Mouse (Mus musculus) liver, embryonic 11.5 days (tissue): ENCODE results near the gene Fgf12. TPM values are rescaled to one million over a fixed set of nuclear protein-coding genes. Genes with fewer than 3 reads are reported as not detected.

ENCODE experiments used
- ATAC-seq: fragments of 200-750 bp; cut with Nextera tagmentation; replicated peaks from 2 replicates; pipeline ENCODE4 v1.8.0; 2017; ENCODE audit warnings: moderate number of reproducible peaks, mild to moderate bottlenecking, moderate TSS enrichment, moderate library complexity; ENCODE audit not compliant: low FRiP score
- DNase-seq: peaks from one replicate; pipeline ENCODE4 v3.0.0-alpha.2; 2017; ENCODE audit warnings: low spot score
- H3K27ac ChIP-seq: fragments of 300-500 bp; sonication (generic); 2 replicates; pipeline ENCODE4 v1.5.1; 2014; ENCODE audit warnings: mild to moderate bottlenecking, low read depth, low read length, control low read depth
- H3K27me3 ChIP-seq: fragments of 300-500 bp; sonication (generic); replicated peaks from 2 replicates; pipeline ENCODE4 v1.6.1; 2014; ENCODE audit warnings: low read length, mixed read lengths; ENCODE audit not compliant: control insufficient read depth, insufficient read depth
- H3K36me3 ChIP-seq: fragments of 300-500 bp; sonication (generic); 2 replicates; pipeline ENCODE4 v1.6.1; 2014; ENCODE audit warnings: mild to moderate bottlenecking, low read length, moderate library complexity, mixed read lengths; ENCODE audit not compliant: control insufficient read depth, insufficient read depth
- H3K4me1 ChIP-seq: fragments of 300-500 bp; sonication (generic); replicated peaks from 2 replicates; pipeline ENCODE4 v1.6.1; 2014; ENCODE audit warnings: low read length, mixed read lengths; ENCODE audit not compliant: control insufficient read depth, insufficient read depth
- H3K4me2 ChIP-seq: fragments of 300-500 bp; sonication (generic); 2 replicates; pipeline ENCODE4 v1.6.1; 2014; ENCODE audit warnings: mild to moderate bottlenecking, control low read depth, moderate library complexity
- H3K4me3 ChIP-seq: fragments of 300-500 bp; sonication (generic); 2 replicates; pipeline ENCODE4 v1.5.1; 2014; ENCODE audit warnings: low read depth, low read length, control low read depth
- H3K9ac ChIP-seq: fragments of 300-500 bp; sonication (generic); 2 replicates; pipeline ENCODE4 v1.6.1; 2014; ENCODE audit warnings: low read depth, low read length, control low read depth
- H3K9me3 ChIP-seq: fragments of 300-500 bp; sonication (generic); 2 replicates; pipeline ENCODE4 v1.6.1; 2016; ENCODE audit warnings: low read length, inconsistent platforms, mixed read lengths; ENCODE audit not compliant: control insufficient read depth
- WGBS: fragments of 180-500 bp; shearing (Covaris S2); extraction: QIAGEN DNeasy Blood & Tissue Kit; methylation state at CpG from one replicate; pipeline ENCODE4 v1.1.7; 2014; 5-methylcytosine and 5-hydroxymethylcytosine counted together
- polyA plus RNA-seq: library from polyadenylated mRNA; unstranded; fragments of >200 nt; fragmentation: Nextera tagmentation; extraction: Ambion mirVana; gene quantifications from 2 replicates; pipeline ENCODE4 v1.2.1, GENCODE M21; 2014

The Fgf12 gene
- polyA plus RNA-seq, 1 experiment from 2014 or later: 1.3 TPM

- no peak overlapping the region for H3K27ac ChIP-seq
- WGBS: 84% methylated on average over 2 of the region's 2 CpGs
- H3K36me3 ChIP-seq: no peaks in the 10 kb centered on the region
- no peaks in the 10 kb centered on the region for H3K9me3 ChIP-seq
- H3K9ac ChIP-seq: no peak overlapping the region
- ATAC-seq (no peak), DNase-seq (no peak)
- no peak overlapping the region for H3K4me3 ChIP-seq
- H3K4me2 ChIP-seq: no peak overlapping the region
- no peaks in the 10 kb centered on the region for H3K4me1 ChIP-seq
- no peaks in the 10 kb centered on the region for H3K27me3 ChIP-seq
Observed at GRCm38 (mm10) chr16:28374790-28375189, 378.1 kb downstream of the Fgf12 start.

- ATAC-seq (no peak), DNase-seq (no peak)
- Histone ChIP-seq H3K9me3 (no peaks in the 10 kb centered on the region), H3K9ac (no peak overlapping the region), H3K4me1 (no peaks in the 10 kb centered on the region), H3K27me3 (no peaks in the 10 kb centered on the region), H3K4me2 (no peak overlapping the region), H3K4me3 (no peak overlapping the region), H3K27ac (no peak overlapping the region), H3K36me3 (no peaks in the 10 kb centered on the region)
Observed at GRCm38 (mm10) chr16:28373311-28373710, 379.6 kb downstream of the Fgf12 start.

- Histone ChIP-seq H3K27ac (no peak overlapping the region), H3K9me3 (no peaks in the 10 kb centered on the region), H3K4me2 (no peak overlapping the region), H3K36me3 (no peaks in the 10 kb centered on the region), H3K4me1 (no peaks in the 10 kb centered on the region), H3K9ac (no peak overlapping the region), H3K4me3 (no peak overlapping the region), H3K27me3 (no peaks in the 10 kb centered on the region)
- 74% methylated on average over 2 of the region's 2 CpGs for WGBS
- DNase-seq (no peak), ATAC-seq (no peak)
Observed at GRCm38 (mm10) chr16:28350624-28351023, 402.2 kb downstream of the Fgf12 start.

GRCm38 (mm10) chr16:28345323-28345722 is 407.5 kb downstream of the Fgf12 start:
- Histone ChIP-seq H3K4me3 (no peak overlapping the region), H3K36me3 (no peaks in the 10 kb centered on the region), H3K4me2 (no peak overlapping the region), H3K9ac (no peak overlapping the region), H3K27ac (no peak overlapping the region), H3K9me3 (no peaks in the 10 kb centered on the region), H3K27me3 (no peaks in the 10 kb centered on the region), H3K4me1 (no peaks in the 10 kb centered on the region)
- DNase-seq: no peak
- 65% methylated on average over 6 of the region's 6 CpGs for WGBS
- no peak for ATAC-seq

GRCm38 (mm10) chr16:28337930-28338329 is 414.9 kb downstream of the Fgf12 start:
- WGBS: 86% methylated on average over 1 of the region's 1 CpGs

GRCm38 (mm10) chr16:28336700-28337099 is 416.2 kb downstream of the Fgf12 start:
- H3K27ac ChIP-seq: no peak overlapping the region
- no peaks in the 10 kb centered on the region for H3K27me3 ChIP-seq
- WGBS: 54% methylated on average over 1 of the region's 1 CpGs
- H3K36me3 ChIP-seq: no peaks in the 10 kb centered on the region
- H3K9me3 ChIP-seq: no peaks in the 10 kb centered on the region
- H3K4me3 ChIP-seq: no peak overlapping the region
- DNase-seq: no peak
- no peak overlapping the region for H3K4me2 ChIP-seq
- no peak for ATAC-seq
- no peak overlapping the region for H3K9ac ChIP-seq
- no peaks in the 10 kb centered on the region for H3K4me1 ChIP-seq

More at GRCm38 (mm10) chr16:28337930-28338329, 414.9 kb downstream of the Fgf12 start:
- Histone ChIP-seq H3K27me3 (no peaks in the 10 kb centered on the region), H3K9me3 (no peaks in the 10 kb centered on the region), H3K4me1 (no peaks in the 10 kb centered on the region), H3K4me2 (no peak overlapping the region), H3K9ac (no peak overlapping the region), H3K4me3 (no peak overlapping the region), H3K36me3 (no peaks in the 10 kb centered on the region), H3K27ac (no peak overlapping the region)
- DNase-seq: no peak
- ATAC-seq: no peak

GRCm38 (mm10) chr16:28335025-28335424 is 417.8 kb downstream of the Fgf12 start:
- no peak overlapping the region for H3K27ac ChIP-seq
- no peaks in the 10 kb centered on the region for H3K36me3 ChIP-seq
- H3K4me1 ChIP-seq: no peaks in the 10 kb centered on the region
- H3K27me3 ChIP-seq: no peaks in the 10 kb centered on the region
- ATAC-seq (no peak), DNase-seq (no peak)
- no peak overlapping the region for H3K4me2 ChIP-seq
- no peak overlapping the region for H3K9ac ChIP-seq
- no peak overlapping the region for H3K4me3 ChIP-seq
- H3K9me3 ChIP-seq: no peaks in the 10 kb centered on the region
- WGBS: 84% methylated on average over 3 of the region's 3 CpGs

GRCm38 (mm10) chr16:28323576-28323975 is 429.3 kb downstream of the Fgf12 start:
- 75% methylated on average over 3 of the region's 3 CpGs for WGBS
- no peaks in the 10 kb centered on the region for H3K9me3 ChIP-seq
- ATAC-seq: no peak
- no peak overlapping the region for H3K4me3 ChIP-seq
- no peaks in the 10 kb centered on the region for H3K27me3 ChIP-seq
- no peaks in the 10 kb centered on the region for H3K36me3 ChIP-seq
- no peaks in the 10 kb centered on the region for H3K4me1 ChIP-seq
- DNase-seq: no peak
- H3K27ac ChIP-seq: no peak overlapping the region
- no peak overlapping the region for H3K4me2 ChIP-seq
- no peak overlapping the region for H3K9ac ChIP-seq

GRCm38 (mm10) chr16:28311618-28312017 is 441.2 kb downstream of the Fgf12 start:
- no peaks in the 10 kb centered on the region for H3K27me3 ChIP-seq
- no peaks in the 10 kb centered on the region for H3K36me3 ChIP-seq
- no peaks in the 10 kb centered on the region for H3K9me3 ChIP-seq
- no peak overlapping the region for H3K4me3 ChIP-seq
- 87% methylated on average over 4 of the region's 4 CpGs for WGBS
- H3K9ac ChIP-seq: no peak overlapping the region
- H3K4me2 ChIP-seq: no peak overlapping the region
- ATAC-seq (no peak), DNase-seq (no peak)
- H3K27ac ChIP-seq: no peak overlapping the region
- H3K4me1 ChIP-seq: no peaks in the 10 kb centered on the region
